Mouse (Mus musculus) myocyte (in vitro differentiated cells): ENCODE data around the gene Olfr624.

Experiments
- CEBPB ChIP-seq: IDR thresholded peaks from 2 replicates; pipeline ENCODE4 v1.6.1; 2011; ENCODE audit warnings: mild to moderate bottlenecking, moderate library complexity; ENCODE audit not compliant: poor library complexity, insufficient read depth, severe bottlenecking
- E2F4 ChIP-seq: IDR thresholded peaks from one replicate; pipeline ENCODE4 v1.6.1; 2011; ENCODE audit warnings: mild to moderate bottlenecking, control low read depth, moderate library complexity; ENCODE audit not compliant: insufficient read depth
- MAX ChIP-seq: IDR thresholded peaks from one replicate; pipeline ENCODE4 v1.6.1; 2011; ENCODE audit warnings: low read depth, mild to moderate bottlenecking, control low read depth
- MYOD1 ChIP-seq, 3 experiments: IDR thresholded peaks; one replicate each; pipeline ENCODE4 v1.6.1; 2011; ENCODE audit warnings: control low read depth in 2 of 3, low read depth in 2 of 3, mild to moderate bottlenecking in 2 of 3, moderate library complexity in 1 of 3; ENCODE audit not compliant: insufficient read length in 2 of 3, control insufficient read depth in 1 of 3
- MYOG ChIP-seq, 3 experiments: IDR thresholded peaks; one replicate each; pipeline ENCODE4 v1.6.1; 2011; ENCODE audit warnings: control low read depth in 2 of 3, low read depth in 2 of 3, mild to moderate bottlenecking in 2 of 3; ENCODE audit not compliant: insufficient read length in 2 of 3, control insufficient read depth in 1 of 3, insufficient read depth in 1 of 3
- POLR2A ChIP-seq: IDR thresholded peaks from one replicate; pipeline ENCODE4 v1.6.1; 2011; ENCODE audit warnings: low read depth, mild to moderate bottlenecking, control low read depth, moderate library complexity; ENCODE audit not compliant: insufficient read length
- POLR2AphosphoS2 ChIP-seq: IDR thresholded peaks from one replicate; pipeline ENCODE4 v1.6.1; 2011; ENCODE audit warnings: low read depth, control low read depth; ENCODE audit not compliant: insufficient read length
- REST ChIP-seq: IDR thresholded peaks from one replicate; pipeline ENCODE4 v1.6.1; 2011; ENCODE audit warnings: mild to moderate bottlenecking, control low read depth, moderate library complexity; ENCODE audit not compliant: insufficient read depth, insufficient read length
- TCF12 ChIP-seq: IDR thresholded peaks from one replicate; pipeline ENCODE4 v1.6.1; 2011; ENCODE audit warnings: mild to moderate bottlenecking, control low read depth; ENCODE audit not compliant: poor library complexity, insufficient read depth, severe bottlenecking
- TCF3 ChIP-seq: IDR thresholded peaks from one replicate; pipeline ENCODE4 v1.6.1; 2011; ENCODE audit warnings: low read depth, control low read depth; ENCODE audit not compliant: insufficient read length
- USF1 ChIP-seq: IDR thresholded peaks from one replicate; pipeline ENCODE4 v1.6.1; 2011; ENCODE audit warnings: low read depth, mild to moderate bottlenecking, control low read depth, moderate library complexity

DNA sequence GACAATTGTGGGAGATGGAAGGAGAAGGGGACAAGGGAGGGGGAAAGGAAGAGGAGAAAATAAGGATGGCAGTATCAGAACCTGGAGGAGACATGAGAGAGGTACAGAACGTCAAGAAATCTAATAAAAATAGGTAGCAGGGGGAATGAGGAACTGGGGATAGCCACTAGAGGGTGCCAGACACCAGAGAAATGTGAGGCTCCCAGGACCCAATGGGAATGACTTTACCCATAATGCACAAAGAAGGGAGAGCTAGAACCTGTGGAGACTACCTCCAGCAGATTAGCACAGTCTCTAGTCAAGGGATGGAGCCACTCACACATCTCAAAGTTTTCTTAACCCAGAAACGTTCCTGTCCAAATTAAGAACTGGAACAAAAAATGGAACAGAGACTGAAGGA, 41.0 kb upstream of the Olfr624 start:
- TF ChIP-seq POLR2AphosphoS2 = no peak
- TF ChIP-seq USF1 = no peak
- no peak for TF ChIP-seq POLR2A
- TF ChIP-seq MAX = no peak
- no peak for TF ChIP-seq TCF3
- TF ChIP-seq MYOG (IDR thresholded peaks at IDR 0.05; ENCODE audit: control insufficient read depth in 1 of 3, insufficient read depth in 1 of 3, insufficient read length in 2 of 3, low read depth in 2 of 3) = no peak
- no peak for TF ChIP-seq REST
- TF ChIP-seq E2F4 = no peak
- no peak for TF ChIP-seq TCF12
- no peak for TF ChIP-seq CEBPB
- no peak for TF ChIP-seq MYOD1 (IDR thresholded peaks at IDR 0.05; ENCODE audit: control insufficient read depth in 1 of 3, insufficient read length in 2 of 3, low read depth in 2 of 3)
